Mouse (Mus musculus) CD8-positive naive resting alpha-beta T cell, adult 2 months (primary cell): ENCODE results near the gene Cd83.

ENCODE experiments used
- DNase-seq, 2 experiments: peaks; one replicate each; pipeline ENCODE4 v3.0.0; 2022; ENCODE audit warnings: low read depth in 2 of 2, low spot score in 2 of 2

Cd83 gene

GRCm38 (mm10) chr13:43774605-43775426 is 9.8 kb upstream of the Cd83 start:
- DNase-seq = no peak

GRCm38 (mm10) chr13:43775427-43775733 is 9.2 kb upstream of the Cd83 start:
- no peak for DNase-seq

- no peak for DNase-seq
Observed at GRCm38 (mm10) chr13:43777321-43778002, 7.1 kb upstream of the Cd83 start.

- DNase-seq = no peak
Observed at GRCm38 (mm10) chr13:43778021-43778649, 6.4 kb upstream of the Cd83 start.

GRCm38 (mm10) chr13:43778971-43779370 is 5.6 kb upstream of the Cd83 start:
- DNase-seq = no peak

- no peak for DNase-seq
Observed at GRCm38 (mm10) chr13:43780071-43780470, 4.5 kb upstream of the Cd83 start.

- DNase-seq = no peak
Observed at GRCm38 (mm10) chr13:43785712-43786072, 1.1 kb downstream of the Cd83 start.

GRCm38 (mm10) chr13:43786171-43786795 is 1.7 kb downstream of the Cd83 start:
- no peak for DNase-seq

GRCm38 (mm10) chr13:43787262-43787661 is 2.7 kb downstream of the Cd83 start:
- no peak for DNase-seq

- no peak for DNase-seq
Observed at GRCm38 (mm10) chr13:43788071-43788470, 3.5 kb downstream of the Cd83 start.

GRCm38 (mm10) chr13:43788983-43789645 is 4.5 kb downstream of the Cd83 start:
- peak; percentile 27 to 50 for DNase-seq

GRCm38 (mm10) chr13:43790229-43791001 is 5.8 kb downstream of the Cd83 start:
- DNase-seq = no peak

- DNase-seq = no peak
Observed at GRCm38 (mm10) chr13:43795334-43795733, 10.8 kb downstream of the Cd83 start.

- no peak for DNase-seq
Observed at GRCm38 (mm10) chr13:43798655-43799054, 14.1 kb downstream of the Cd83 start.

GRCm38 (mm10) chr13:43800136-43800535 is 15.6 kb downstream of the Cd83 start:
- DNase-seq = no peak

GRCm38 (mm10) chr13:43801961-43802360 is 17.4 kb downstream of the Cd83 start:
- DNase-seq = no peak

- no peak for DNase-seq
Observed at GRCm38 (mm10) chr13:43802361-43803137, 18.0 kb downstream of the Cd83 start.

GRCm38 (mm10) chr13:43804648-43805047 is 20.1 kb downstream of the Cd83 start:
- DNase-seq = no peak

GRCm38 (mm10) chr13:43805159-43805758 is 20.7 kb downstream of the Cd83 start:
- DNase-seq = no peak
